Mouse (Mus musculus) small intestine, adult 2 months (tissue): ENCODE data around the gene Rtf2.

Experiments
- CTCF ChIP-seq: fragments of 200-500 bp; IDR thresholded peaks from 2 replicates; pipeline ENCODE4 v1.5.1; 2012; ENCODE audit warnings: low read depth, mild to moderate bottlenecking, control low read depth, inconsistent platforms, low read length, moderate library complexity, mixed read lengths; ENCODE audit not compliant: insufficient replicate concordance, insufficient read length; ENCODE audit errors: extremely low read depth
- POLR2A ChIP-seq: fragments of 200-500 bp; IDR thresholded peaks from 2 replicates; pipeline ENCODE4 v1.6.1; 2012; ENCODE audit warnings: low read depth, mild to moderate bottlenecking, control low read depth, inconsistent platforms, low read length, moderate library complexity

DNA sequence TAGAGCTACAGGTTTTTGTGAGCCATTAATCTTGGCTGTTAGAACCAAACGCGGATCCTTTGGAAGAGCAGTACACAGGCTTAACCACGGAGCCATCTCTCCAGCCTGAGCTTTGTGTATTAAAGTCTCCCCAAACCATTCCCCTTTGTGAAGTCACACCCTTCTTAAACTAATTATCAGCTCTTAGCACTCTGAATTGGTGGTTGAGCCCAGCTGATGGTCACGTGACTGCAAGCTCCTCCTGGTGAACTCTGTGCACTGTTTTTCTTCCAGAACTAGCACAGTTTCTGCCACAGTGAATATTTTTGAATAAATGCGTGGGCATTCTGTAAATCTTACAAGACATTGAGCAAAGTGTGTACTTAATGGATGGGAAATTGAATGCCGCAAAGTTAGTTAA, 820 bp downstream of the Rtf2 start:
- no peak for TF ChIP-seq POLR2A
- no peak for TF ChIP-seq CTCF
